Mouse (Mus musculus): ENCODE measurements around the gene Ehd4. TPM values are rescaled to one million over a fixed set of nuclear protein-coding genes. Genes with fewer than 3 reads are reported as not detected.

Ehd4 gene
- polyA plus RNA-seq, 1 experiment = 24.4 TPM

GRCm38 (mm10) chr2:120178936-120179335 is 24.5 kb upstream of the Ehd4 start:
- Histone ChIP-seq H3K27me3 (ENCODE audit: control insufficient read depth, insufficient read depth, low read length, poor library complexity, severe bottlenecking) (no peaks in the 10 kb centered on the region), H3K9me3 (replicated peaks; ENCODE audit: control insufficient read depth, insufficient read depth, low read length, poor library complexity, severe bottlenecking) (no peaks in the 10 kb centered on the region), H3K27ac (ENCODE audit: insufficient read depth, low read length) (no peak overlapping the region), H3K4me3 (ENCODE audit: low read depth, low read length) (no peak overlapping the region), H3K9ac (ENCODE audit: low read depth, poor library complexity, severe bottlenecking) (no peak overlapping the region), H3K36me3 (ENCODE audit: control insufficient read depth, insufficient read depth, low read length, poor library complexity, severe bottlenecking) (no peaks in the 10 kb centered on the region), H3K4me1 (ENCODE audit: control insufficient read depth, insufficient read depth, low read length) (no peaks in the 10 kb centered on the region)
- TF ChIP-seq CTCF (IDR thresholded peaks at IDR 0.05; ENCODE audit: low read depth, low read length) (peak; percentile 5), EP300 (IDR thresholded peaks at IDR 0.05; ENCODE audit: insufficient read depth, low read depth, low read length) (no peak)

GRCm38 (mm10) chr2:120173718-120174117 is 19.3 kb upstream of the Ehd4 start:
- no peaks in the 10 kb centered on the region for H3K9me3 ChIP-seq (replicated peaks; ENCODE audit: control insufficient read depth, insufficient read depth, low read length, poor library complexity, severe bottlenecking)
- no peaks in the 10 kb centered on the region for H3K27me3 ChIP-seq (ENCODE audit: control insufficient read depth, insufficient read depth, low read length, poor library complexity, severe bottlenecking)
- H3K9ac ChIP-seq (ENCODE audit: low read depth, poor library complexity, severe bottlenecking) = no peak overlapping the region
- no peaks in the 10 kb centered on the region for H3K36me3 ChIP-seq (ENCODE audit: control insufficient read depth, insufficient read depth, low read length, poor library complexity, severe bottlenecking)
- H3K27ac ChIP-seq (ENCODE audit: insufficient read depth, low read length) = no peak overlapping the region
- H3K4me3 ChIP-seq (ENCODE audit: low read depth, low read length) = no peak overlapping the region
- TF ChIP-seq EP300 (IDR thresholded peaks at IDR 0.05; ENCODE audit: insufficient read depth, low read depth, low read length) (no peak), POLR2A (IDR thresholded peaks at IDR 0.05; ENCODE audit: insufficient read depth, low read length) (no peak), CTCF (IDR thresholded peaks at IDR 0.05; ENCODE audit: low read depth, low read length) (peak; percentile 66)
- H3K4me1 ChIP-seq (ENCODE audit: control insufficient read depth, insufficient read depth, low read length) = no peaks in the 10 kb centered on the region

GRCm38 (mm10) chr2:120171362-120171761 is 17.0 kb upstream of the Ehd4 start:
- no peaks in the 10 kb centered on the region for H3K27me3 ChIP-seq (ENCODE audit: control insufficient read depth, insufficient read depth, low read length, poor library complexity, severe bottlenecking)
- H3K36me3 ChIP-seq (ENCODE audit: control insufficient read depth, insufficient read depth, low read length, poor library complexity, severe bottlenecking) = no peaks in the 10 kb centered on the region
- no peaks in the 10 kb centered on the region for H3K4me1 ChIP-seq (ENCODE audit: control insufficient read depth, insufficient read depth, low read length)
- H3K9me3 ChIP-seq (replicated peaks; ENCODE audit: control insufficient read depth, insufficient read depth, low read length, poor library complexity, severe bottlenecking) = no peaks in the 10 kb centered on the region
- H3K27ac ChIP-seq (ENCODE audit: insufficient read depth, low read length) = no peak overlapping the region
- H3K9ac ChIP-seq (ENCODE audit: low read depth, poor library complexity, severe bottlenecking) = no peak overlapping the region
- TF ChIP-seq EP300 (IDR thresholded peaks at IDR 0.05; ENCODE audit: insufficient read depth, low read depth, low read length) (no peak), CTCF (IDR thresholded peaks at IDR 0.05; ENCODE audit: low read depth, low read length) (no peak), POLR2A (IDR thresholded peaks at IDR 0.05; ENCODE audit: insufficient read depth, low read length) (no peak)
- H3K4me3 ChIP-seq (ENCODE audit: low read depth, low read length) = no peak overlapping the region

GRCm38 (mm10) chr2:120170726-120171125 is 16.3 kb upstream of the Ehd4 start:
- no peak for TF ChIP-seq CTCF (IDR thresholded peaks at IDR 0.05; ENCODE audit: low read depth, low read length)
- no peak for TF ChIP-seq POLR2A (IDR thresholded peaks at IDR 0.05; ENCODE audit: insufficient read depth, low read length)
- no peak for TF ChIP-seq EP300 (IDR thresholded peaks at IDR 0.05; ENCODE audit: insufficient read depth, low read depth, low read length)
- no peak overlapping the region for H3K27ac ChIP-seq (ENCODE audit: insufficient read depth, low read length)
- H3K27me3 ChIP-seq (ENCODE audit: control insufficient read depth, insufficient read depth, low read length, poor library complexity, severe bottlenecking) = no peaks in the 10 kb centered on the region
- H3K4me1 ChIP-seq (ENCODE audit: control insufficient read depth, insufficient read depth, low read length) = no peaks in the 10 kb centered on the region
- H3K4me3 ChIP-seq (ENCODE audit: low read depth, low read length) = no peak overlapping the region
- no peaks in the 10 kb centered on the region for H3K9me3 ChIP-seq (replicated peaks; ENCODE audit: control insufficient read depth, insufficient read depth, low read length, poor library complexity, severe bottlenecking)
- no peak overlapping the region for H3K9ac ChIP-seq (ENCODE audit: low read depth, poor library complexity, severe bottlenecking)
- H3K36me3 ChIP-seq (ENCODE audit: control insufficient read depth, insufficient read depth, low read length, poor library complexity, severe bottlenecking) = no peaks in the 10 kb centered on the region

- Histone ChIP-seq H3K4me1 (ENCODE audit: control insufficient read depth, insufficient read depth, low read length) (no peaks in the 10 kb centered on the region), H3K27ac (ENCODE audit: insufficient read depth, low read length) (no peak overlapping the region), H3K27me3 (ENCODE audit: control insufficient read depth, insufficient read depth, low read length, poor library complexity, severe bottlenecking) (no peaks in the 10 kb centered on the region), H3K9ac (ENCODE audit: low read depth, poor library complexity, severe bottlenecking) (no peak overlapping the region), H3K36me3 (ENCODE audit: control insufficient read depth, insufficient read depth, low read length, poor library complexity, severe bottlenecking) (no peaks in the 10 kb centered on the region), H3K4me3 (ENCODE audit: low read depth, low read length) (no peak overlapping the region), H3K9me3 (replicated peaks; ENCODE audit: control insufficient read depth, insufficient read depth, low read length, poor library complexity, severe bottlenecking) (no peaks in the 10 kb centered on the region)
- TF ChIP-seq EP300 (IDR thresholded peaks at IDR 0.05; ENCODE audit: insufficient read depth, low read depth, low read length) (no peak), CTCF (IDR thresholded peaks at IDR 0.05; ENCODE audit: low read depth, low read length) (no peak), POLR2A (IDR thresholded peaks at IDR 0.05; ENCODE audit: insufficient read depth, low read length) (no peak)
These were observed 15.0 kb upstream of the Ehd4 start for GRCm38 (mm10) chr2:120169382-120169781.

- TF ChIP-seq EP300 (IDR thresholded peaks at IDR 0.05; ENCODE audit: insufficient read depth, low read depth, low read length) (no peak), CTCF (IDR thresholded peaks at IDR 0.05; ENCODE audit: low read depth, low read length) (no peak), POLR2A (IDR thresholded peaks at IDR 0.05; ENCODE audit: insufficient read depth, low read length) (no peak)
- Histone ChIP-seq H3K9ac (ENCODE audit: low read depth, poor library complexity, severe bottlenecking) (no peak overlapping the region), H3K4me1 (ENCODE audit: control insufficient read depth, insufficient read depth, low read length) (no peaks in the 10 kb centered on the region), H3K9me3 (replicated peaks; ENCODE audit: control insufficient read depth, insufficient read depth, low read length, poor library complexity, severe bottlenecking) (no peaks in the 10 kb centered on the region), H3K36me3 (ENCODE audit: control insufficient read depth, insufficient read depth, low read length, poor library complexity, severe bottlenecking) (no peaks in the 10 kb centered on the region), H3K4me3 (ENCODE audit: low read depth, low read length) (no peak overlapping the region), H3K27me3 (ENCODE audit: control insufficient read depth, insufficient read depth, low read length, poor library complexity, severe bottlenecking) (no peaks in the 10 kb centered on the region), H3K27ac (ENCODE audit: insufficient read depth, low read length) (no peak overlapping the region)
These were observed 13.4 kb upstream of the Ehd4 start for GRCm38 (mm10) chr2:120167763-120168162.

Measured in ES-Bruce4 (cell line).